Mouse (Mus musculus) C2C12 (cell line): Measurements from ENCODE around the gene Trappc12. TPM values are rescaled to one million over a fixed set of nuclear protein-coding genes. Genes with fewer than 3 reads are reported as not detected.
A peak's percentile ranks its signal among the peaks of the same experiment; 100 is the strongest.

Experiments used
- H3K27me3 ChIP-seq: one replicate; pipeline ENCODE4 v1.6.1; 2011; ENCODE audit not compliant: control insufficient read depth, insufficient read depth, insufficient read length
- H3K36me3 ChIP-seq: one replicate; pipeline ENCODE4 v1.6.1; 2011; ENCODE audit not compliant: control insufficient read depth, insufficient read depth
- H3K4me3 ChIP-seq: one replicate; pipeline ENCODE4 v1.5.1; 2011; ENCODE audit warnings: mild to moderate bottlenecking, control low read depth; ENCODE audit not compliant: poor library complexity, insufficient read depth, severe bottlenecking
- H3K79me2 ChIP-seq: one replicate; pipeline ENCODE4 v1.6.1; 2011; ENCODE audit not compliant: control insufficient read depth, insufficient read depth
- H3K79me3 ChIP-seq: one replicate; pipeline ENCODE4 v1.6.1; 2011; ENCODE audit warnings: low read depth, control low read depth
- H3ac ChIP-seq: one replicate; pipeline ENCODE3; 2011; ENCODE audit warnings: low read depth; ENCODE audit not compliant: control insufficient read depth, insufficient read length
- CEBPB ChIP-seq: IDR thresholded peaks from one replicate; pipeline ENCODE4 v1.6.1; 2011; ENCODE audit warnings: low read depth, mild to moderate bottlenecking, control low read depth, moderate library complexity
- CTCF ChIP-seq: IDR thresholded peaks from one replicate; pipeline ENCODE4 v1.5.1; 2011; ENCODE audit not compliant: control insufficient read depth, insufficient read depth, insufficient read length
- FOSL1 ChIP-seq: IDR thresholded peaks from one replicate; pipeline ENCODE4 v1.8.0; 2011; ENCODE audit warnings: mild to moderate bottlenecking, low read length; ENCODE audit not compliant: poor library complexity, insufficient read depth, severe bottlenecking
- MAX ChIP-seq: IDR thresholded peaks from one replicate; pipeline ENCODE4 v1.6.1; 2011; ENCODE audit warnings: mild to moderate bottlenecking, control low read depth
- MYOD1 ChIP-seq: IDR thresholded peaks from one replicate; pipeline ENCODE4 v1.6.1; 2011; ENCODE audit warnings: low read depth; ENCODE audit not compliant: control insufficient read depth, insufficient read length
- MYOG ChIP-seq: IDR thresholded peaks from one replicate; pipeline ENCODE4 v1.6.1; 2011; ENCODE audit not compliant: control insufficient read depth, insufficient read length; ENCODE audit errors: extremely low read depth
- USF1 ChIP-seq: IDR thresholded peaks from one replicate; pipeline ENCODE4 v1.6.1; 2011; ENCODE audit warnings: low read depth, mild to moderate bottlenecking, control low read depth, moderate library complexity
- polyA plus RNA-seq: library from polyadenylated mRNA; unstranded; fragments of >200 nt; fragmentation: generic; extraction: Trizol; gene quantifications from one replicate; pipeline ENCODE4 v1.2.1, GENCODE M21; 2012; ENCODE audit warnings: missing spikeins

Trappc12 gene
- polyA plus RNA-seq, 1 experiment: 14.6 TPM

GRCm38 (mm10) chr12:28700561-28701025 lies 49.7 kb downstream of the Trappc12 start:
- H3K4me3 ChIP-seq: no peak overlapping the region
- H3K79me2 ChIP-seq: no peaks in the 10 kb centered on the region
- no peaks in the 10 kb centered on the region for H3K27me3 ChIP-seq
- H3K79me3 ChIP-seq: no peaks in the 10 kb centered on the region
- TF ChIP-seq MYOG: no peak
- no peak for TF ChIP-seq MYOD1
- TF ChIP-seq CEBPB: no peak
- TF ChIP-seq MAX: no peak
- no peak for TF ChIP-seq CTCF
- H3ac ChIP-seq: no peak overlapping the region
- no peaks in the 10 kb centered on the region for H3K36me3 ChIP-seq

GRCm38 (mm10) chr12:28700101-28700511 lies 50.2 kb downstream of the Trappc12 start:
- Histone ChIP-seq H3K79me2 (no peaks in the 10 kb centered on the region), H3ac (no peak overlapping the region), H3K27me3 (no peaks in the 10 kb centered on the region), H3K79me3 (no peaks in the 10 kb centered on the region), H3K36me3 (no peaks in the 10 kb centered on the region), H3K4me3 (no peak overlapping the region)
- TF ChIP-seq MAX (no peak), MYOD1 (no peak), MYOG (no peak), FOSL1 (no peak), CEBPB (no peak)

GRCm38 (mm10) chr12:28699656-28700055 lies 50.6 kb downstream of the Trappc12 start:
- Histone ChIP-seq H3K4me3 (no peak overlapping the region), H3ac (no peak overlapping the region), H3K27me3 (no peaks in the 10 kb centered on the region), H3K36me3 (no peaks in the 10 kb centered on the region), H3K79me3 (no peaks in the 10 kb centered on the region), H3K79me2 (no peaks in the 10 kb centered on the region)
- no peak for TF ChIP-seq MYOG
- TF ChIP-seq CTCF: peak; percentile 25

- no peaks in the 10 kb centered on the region for H3K79me2 ChIP-seq
- TF ChIP-seq MYOD1 (no peak), CEBPB (no peak), FOSL1 (no peak), CTCF (no peak), USF1 (no peak), MYOG (no peak), MAX (no peak)
- no peaks in the 10 kb centered on the region for H3K27me3 ChIP-seq
- H3ac ChIP-seq: no peak overlapping the region
- H3K79me3 ChIP-seq: no peaks in the 10 kb centered on the region
- no peaks in the 10 kb centered on the region for H3K36me3 ChIP-seq
- H3K4me3 ChIP-seq: no peak overlapping the region
These were observed 51.2 kb downstream of the Trappc12 start for GRCm38 (mm10) chr12:28699086-28699485.

- TF ChIP-seq USF1 (no peak), MYOG (no peak), MYOD1 (no peak), CEBPB (no peak), FOSL1 (no peak), MAX (no peak), CTCF (no peak)
- Histone ChIP-seq H3K4me3 (no peak overlapping the region), H3K79me2 (no peaks in the 10 kb centered on the region), H3K27me3 (no peaks in the 10 kb centered on the region), H3ac (no peak overlapping the region), H3K79me3 (no peaks in the 10 kb centered on the region), H3K36me3 (no peaks in the 10 kb centered on the region)
These were observed 52.3 kb downstream of the Trappc12 start for GRCm38 (mm10) chr12:28697821-28698595.

GRCm38 (mm10) chr12:28694776-28695175 lies 55.5 kb downstream of the Trappc12 start:
- H3K79me2 ChIP-seq: no peaks in the 10 kb centered on the region
- H3K4me3 ChIP-seq: no peak overlapping the region
- peaks cover 14% of the 10 kb centered on the region for H3K36me3 ChIP-seq
- no peaks in the 10 kb centered on the region for H3K27me3 ChIP-seq
- H3ac ChIP-seq: no peak overlapping the region
- no peaks in the 10 kb centered on the region for H3K79me3 ChIP-seq
- TF ChIP-seq USF1: no peak
